Mouse (Mus musculus) brain, embryonic 14.5 days (tissue): Measurements from ENCODE around the gene Ccne1.

Experiments used
- CTCF ChIP-seq: fragments of 200-500 bp; IDR thresholded peaks from 2 replicates; pipeline ENCODE4 v1.5.1; 2012; ENCODE audit warnings: inconsistent platforms, mild to moderate bottlenecking, moderate library complexity, borderline replicate concordance; ENCODE audit not compliant: insufficient read depth, insufficient read length; ENCODE audit errors: extremely low read depth
- POLR2A ChIP-seq: fragments of 200-500 bp; IDR thresholded peaks from 2 replicates; pipeline ENCODE4 v1.6.1; 2012; ENCODE audit warnings: mild to moderate bottlenecking, inconsistent platforms, borderline replicate concordance; ENCODE audit not compliant: poor library complexity, insufficient read depth, insufficient read length, severe bottlenecking; ENCODE audit errors: extremely low read depth

DNA sequence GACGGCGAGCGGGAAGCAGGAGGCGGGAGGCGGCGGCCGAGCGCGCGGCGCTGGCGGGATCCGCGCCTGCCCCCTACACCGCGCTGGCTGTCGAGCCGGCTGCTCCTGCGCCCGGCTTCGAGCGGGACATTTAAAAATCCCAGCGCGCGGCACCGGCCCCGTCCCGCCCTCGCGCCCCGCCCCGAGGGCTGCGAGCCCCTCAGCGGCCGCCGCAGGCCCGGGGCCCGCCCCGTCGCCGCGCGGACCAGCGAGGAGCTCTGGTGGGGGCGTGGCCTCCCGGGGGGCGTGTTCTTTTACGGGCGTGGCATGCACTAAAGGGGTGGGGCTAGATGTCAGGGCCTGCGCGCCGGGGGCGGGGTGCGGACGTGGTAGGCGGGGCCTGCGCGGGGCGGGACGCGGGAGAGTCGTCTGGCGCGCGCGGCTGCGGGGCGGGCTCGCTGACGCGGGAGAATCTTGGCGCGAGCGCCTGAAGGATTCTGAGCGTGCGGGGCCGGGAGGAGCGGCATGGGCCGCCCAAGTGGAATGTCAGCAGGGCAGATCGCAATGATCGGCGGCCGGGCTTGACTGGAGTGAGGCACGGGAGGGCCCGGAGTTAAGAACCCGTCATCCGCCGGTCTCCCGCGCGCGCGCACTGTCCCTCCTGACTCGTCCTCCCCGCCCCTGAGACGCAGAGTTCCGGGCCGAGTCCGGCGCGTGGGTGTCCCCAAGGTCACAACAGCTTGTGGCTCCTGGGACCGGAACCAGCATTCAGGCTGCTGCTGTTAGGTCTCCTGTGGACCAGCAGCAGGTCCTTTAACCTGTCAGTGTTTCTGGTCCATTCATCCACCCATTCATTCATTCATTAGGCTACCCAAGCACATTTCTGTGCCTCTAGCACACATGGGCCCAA lies at the start of gene Ccne1:
- TF ChIP-seq CTCF = no peak
- TF ChIP-seq POLR2A = peak; percentile 68; the same call in 1 of the 2 replicates
